Mouse (Mus musculus) cerebellum, adult 8-10 months (tissue): Measurements from ENCODE around the gene Brinp3.

Experiments used
- DNase-seq: peaks from one replicate; pipeline ENCODE4 v3.0.0; 2022

Brinp3 gene

DNA sequence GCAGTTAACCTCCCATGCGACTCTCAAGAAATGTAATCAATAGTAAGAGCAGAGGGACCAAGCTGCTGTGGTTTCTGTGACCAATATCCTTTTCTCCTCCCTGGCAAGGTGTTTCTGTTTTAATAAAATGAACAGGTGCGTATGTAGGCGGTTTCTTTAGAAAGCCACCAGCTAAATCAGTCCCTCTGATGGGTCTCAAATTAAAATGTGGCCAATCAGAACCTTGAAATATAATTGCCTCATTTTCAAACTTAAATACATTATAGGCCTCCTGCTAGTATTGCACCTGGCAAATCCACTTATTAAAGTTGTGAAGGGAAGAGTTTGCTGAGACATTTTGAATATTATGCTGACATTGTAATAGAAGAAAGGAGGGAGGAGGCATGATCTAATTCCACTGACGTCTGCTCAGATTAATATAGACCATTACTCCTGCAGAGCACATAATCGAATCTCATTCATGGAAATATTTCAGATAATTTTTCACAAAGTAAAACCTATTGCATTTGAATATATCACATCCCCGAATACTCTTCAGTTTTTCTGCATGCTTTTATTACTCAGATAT is 305.5 kb downstream of the Brinp3 start:
- DNase-seq: no peak

DNA sequence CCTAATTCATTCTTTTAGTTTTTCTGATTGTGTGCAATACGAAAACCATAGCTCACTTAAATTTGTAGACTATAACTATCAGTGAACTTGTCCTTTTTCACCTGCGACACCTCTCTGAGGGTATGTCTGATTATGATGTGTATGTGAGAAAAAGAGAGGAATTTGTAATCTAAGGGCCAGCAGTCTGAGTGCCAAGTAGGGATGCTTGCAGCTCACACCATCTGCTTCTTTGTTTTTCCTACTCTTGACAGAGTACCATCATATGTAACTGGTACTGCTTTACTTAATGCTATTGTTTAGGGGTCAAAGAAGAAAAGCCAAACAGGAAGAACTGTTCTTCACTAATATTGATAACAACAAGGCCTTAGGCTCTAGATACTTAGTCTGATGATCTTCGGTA is 307.3 kb downstream of the Brinp3 start:
- no peak for DNase-seq

DNA sequence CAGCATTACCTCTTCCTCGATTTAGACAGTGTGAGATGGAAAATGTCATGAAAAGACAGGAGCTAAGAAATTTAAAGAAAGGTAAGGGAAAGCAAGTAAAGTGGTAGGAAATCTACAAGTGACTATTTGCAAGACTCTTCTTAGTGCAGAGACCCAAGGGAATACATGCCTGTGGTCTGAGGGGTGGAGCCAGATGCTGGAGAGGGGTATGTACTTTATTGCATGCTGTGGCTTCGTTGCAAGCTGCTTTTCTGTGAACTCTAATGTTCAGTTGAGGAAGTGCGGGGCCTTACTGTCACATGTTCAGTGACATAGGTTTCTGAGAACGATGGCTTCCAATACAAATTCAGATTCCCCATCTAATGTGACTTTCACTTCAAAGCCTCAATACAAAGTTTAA is 313.2 kb downstream of the Brinp3 start:
- DNase-seq: no peak

DNA sequence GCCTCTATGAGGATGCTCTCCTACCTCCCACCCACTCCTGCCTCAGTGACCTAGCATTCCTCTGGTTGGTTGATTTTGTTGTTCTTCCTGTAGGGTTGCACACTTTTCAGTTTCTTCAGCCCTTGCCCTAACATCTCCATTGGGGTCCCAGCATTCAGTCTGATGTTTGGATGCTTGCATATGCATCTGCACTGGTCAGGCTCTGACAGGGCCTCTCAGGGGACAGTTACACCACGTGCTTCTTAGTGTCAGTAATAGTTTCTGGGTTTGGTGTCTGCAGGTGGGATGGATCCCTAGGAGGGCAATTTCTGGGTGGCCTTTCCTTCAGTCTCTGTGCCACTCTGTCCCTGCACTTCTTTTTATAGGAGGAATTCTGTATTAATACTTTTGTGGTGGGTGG is 339.3 kb downstream of the Brinp3 start:
- no peak for DNase-seq

DNA sequence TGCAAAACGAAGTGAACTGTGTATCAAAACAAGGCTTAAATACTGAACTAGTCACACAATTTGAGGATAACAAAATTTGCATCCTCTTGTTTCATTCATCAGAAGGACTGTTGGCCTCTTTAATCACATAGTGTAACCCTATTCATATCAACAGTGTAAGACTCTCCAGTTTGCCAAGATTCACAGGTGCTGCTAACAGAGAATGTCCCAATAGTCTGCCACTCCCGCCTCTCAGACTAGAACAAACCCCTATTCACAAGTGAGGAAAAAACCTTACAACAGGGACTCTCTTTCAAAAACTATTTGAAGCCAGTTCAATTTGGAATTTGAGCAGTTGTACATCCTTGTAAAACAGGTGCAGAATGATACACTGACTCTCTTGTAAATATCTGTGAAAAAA is 349.5 kb downstream of the Brinp3 start:
- DNase-seq: no peak

DNA sequence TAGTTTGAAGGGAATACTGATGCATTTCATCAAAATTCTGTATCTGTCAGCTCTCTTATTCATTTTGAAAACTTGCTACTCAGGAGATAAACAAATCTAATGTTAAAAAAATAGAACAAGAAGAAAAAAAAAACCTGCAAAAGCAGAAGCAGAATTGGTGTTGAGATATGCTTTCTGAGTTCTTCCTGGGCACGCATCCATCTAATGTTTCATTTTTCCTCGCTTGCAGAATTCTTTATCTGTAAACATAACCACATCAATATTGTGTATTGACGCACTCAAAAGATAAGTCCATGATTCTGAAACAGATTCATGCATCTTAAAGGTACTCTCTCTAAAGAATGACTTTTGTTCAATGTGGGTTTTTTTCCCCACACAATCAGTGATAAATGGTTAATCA is 354.3 kb downstream of the Brinp3 start:
- no peak for DNase-seq

DNA sequence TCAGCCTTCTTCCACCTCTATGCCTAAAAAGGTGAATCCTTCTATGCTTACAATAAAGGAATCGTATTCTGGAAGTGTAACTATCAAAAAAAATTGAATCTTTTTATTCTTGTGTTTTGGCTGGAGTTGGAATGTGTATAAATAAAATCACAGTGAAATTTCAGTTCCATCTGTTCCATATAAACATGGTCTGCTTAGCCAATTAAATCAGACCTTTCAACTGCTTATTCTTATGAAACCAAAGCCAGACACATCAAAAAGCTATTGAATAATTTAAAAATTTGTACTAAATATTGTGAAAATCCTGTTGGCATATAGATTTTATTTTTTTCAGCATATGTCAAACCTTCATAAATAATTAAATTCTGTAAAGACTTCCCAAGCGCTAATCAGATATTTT is 355.6 kb downstream of the Brinp3 start:
- no peak for DNase-seq

DNA sequence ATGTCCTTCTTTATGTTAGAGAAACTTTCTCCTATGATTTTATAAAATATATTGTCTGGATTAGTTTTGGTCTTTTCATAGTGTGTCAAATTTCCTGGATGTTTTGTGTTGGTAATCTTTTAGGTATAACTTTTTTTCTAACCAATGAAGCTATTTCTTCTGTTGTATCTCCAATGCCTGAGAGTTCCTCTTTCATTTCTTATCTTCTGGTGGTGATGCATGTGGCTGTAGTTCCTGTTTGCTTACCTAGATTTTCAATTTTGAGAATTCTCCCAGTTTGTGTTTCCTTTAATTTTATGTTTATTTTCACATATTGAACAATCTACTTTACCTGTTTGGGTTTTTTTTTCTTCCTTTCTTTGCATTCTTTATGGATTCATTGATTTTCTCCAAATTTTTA is 404.1 kb downstream of the Brinp3 start:
- no peak for DNase-seq

DNA sequence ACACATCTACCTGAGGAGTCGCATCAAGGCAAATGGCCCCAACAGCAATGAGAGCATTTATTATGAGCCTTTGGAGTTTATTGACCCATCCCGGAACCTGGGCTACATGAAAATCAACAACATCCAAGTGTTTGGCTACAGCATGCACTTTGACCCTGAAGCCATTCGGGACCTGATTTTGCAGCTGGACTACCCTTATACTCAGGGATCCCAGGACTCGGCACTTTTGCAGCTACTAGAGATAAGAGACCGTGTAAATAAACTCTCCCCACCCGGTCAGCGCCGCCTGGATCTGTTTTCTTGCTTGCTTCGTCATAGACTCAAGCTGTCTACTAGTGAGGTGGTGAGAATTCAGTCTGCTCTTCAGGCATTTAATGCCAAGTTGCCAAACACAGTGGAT is 407.1 kb downstream of the Brinp3 start:
- no peak for DNase-seq

DNA sequence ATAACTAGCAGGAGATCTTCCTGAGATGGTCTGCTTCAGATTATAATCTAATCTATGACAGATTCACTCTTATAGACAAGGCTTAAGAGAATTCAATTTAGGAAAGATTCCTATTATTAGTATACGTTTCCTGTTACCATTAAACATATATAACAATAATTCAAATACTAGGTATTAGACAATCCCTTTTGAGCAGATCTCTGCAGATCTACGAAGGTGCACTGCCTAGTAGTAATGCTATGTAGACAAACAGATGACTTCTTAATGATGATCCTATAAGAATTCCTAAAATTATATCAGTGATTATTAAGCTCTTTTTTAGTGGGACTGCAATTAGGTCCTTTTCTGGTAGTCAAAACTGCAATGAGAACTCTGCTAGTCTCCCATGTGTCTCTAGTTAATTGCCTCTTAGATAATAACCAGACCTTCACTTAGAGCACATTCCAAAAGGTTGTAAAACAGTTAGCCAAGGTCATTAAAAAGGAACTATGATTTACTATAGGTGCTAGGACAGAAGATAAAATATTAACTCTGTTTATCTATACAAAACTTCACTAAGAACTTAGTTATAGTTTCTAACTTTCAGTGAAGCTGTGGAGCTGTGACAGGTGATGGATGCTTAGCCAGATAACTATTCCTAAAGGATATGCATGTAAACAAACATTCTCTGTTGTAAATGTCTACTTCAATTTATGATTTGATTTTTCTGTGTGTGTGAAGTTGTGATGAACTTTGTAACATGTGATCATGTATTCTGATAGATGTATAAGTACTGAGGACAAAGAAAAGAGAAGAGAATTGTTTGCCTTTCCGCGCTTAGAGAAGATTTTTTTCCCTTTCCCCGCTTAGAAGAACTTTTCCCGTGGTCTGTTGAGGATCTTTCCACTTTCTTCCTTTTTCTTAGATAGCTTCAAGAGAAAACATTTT is 445.2 kb downstream of the Brinp3 start:
- no peak for DNase-seq
